Mouse (Mus musculus) liver, postnatal 0 days (tissue): ENCODE data around the gene Rnaseh2b. TPM values are rescaled to one million over a fixed set of nuclear protein-coding genes. Genes with fewer than 3 reads are reported as not detected.

Source experiments
- ATAC-seq: fragments of 200-750 bp; cut with Nextera tagmentation; 2 replicates; pipeline ENCODE4 v1.8.0; 2017; ENCODE audit warnings: mild to moderate bottlenecking, moderate library complexity
- DNase-seq: peaks from one replicate; pipeline ENCODE4 v3.0.0-alpha.2; 2016
- H3K27ac ChIP-seq: fragments of 300-500 bp; sonication (generic); 2 replicates; pipeline ENCODE4 v1.5.1; 2014; ENCODE audit warnings: antibody characterized with exemption, moderate library complexity, mild to moderate bottlenecking, low read depth
- H3K27me3 ChIP-seq: fragments of 300-500 bp; sonication (generic); 2 replicates; pipeline ENCODE4 v1.6.1; 2014; ENCODE audit warnings: low read length, control low read depth, mixed read lengths; ENCODE audit not compliant: insufficient read depth
- H3K36me3 ChIP-seq: fragments of 300-500 bp; sonication (generic); replicated peaks from 2 replicates; pipeline ENCODE4 v1.6.1; 2014; ENCODE audit warnings: mild to moderate bottlenecking, control low read depth, low read length, moderate library complexity, mixed read lengths; ENCODE audit not compliant: insufficient read depth
- H3K4me1 ChIP-seq: fragments of 300-500 bp; sonication (generic); 2 replicates; pipeline ENCODE4 v1.6.1; 2014; ENCODE audit warnings: antibody characterized with exemption, mild to moderate bottlenecking, control low read depth; ENCODE audit not compliant: insufficient read depth
- H3K4me2 ChIP-seq: fragments of 300-500 bp; sonication (generic); 2 replicates; pipeline ENCODE4 v1.6.1; 2014; ENCODE audit warnings: low read depth, mild to moderate bottlenecking, low read length, moderate library complexity, mixed read lengths
- H3K4me3 ChIP-seq: fragments of 300-500 bp; sonication (generic); 2 replicates; pipeline ENCODE4 v1.5.1; 2014; ENCODE audit warnings: low read depth, low read length
- H3K9ac ChIP-seq: fragments of 300-500 bp; sonication (generic); replicated peaks from 2 replicates; pipeline ENCODE4 v1.6.1; 2014; ENCODE audit warnings: mild to moderate bottlenecking, moderate library complexity
- H3K9me3 ChIP-seq: fragments of 300-500 bp; sonication (generic); 2 replicates; pipeline ENCODE4 v1.6.1; 2016; ENCODE audit warnings: mild to moderate bottlenecking, control low read depth, low read length, mixed read lengths
- CTCF ChIP-seq: sonication (generic); IDR thresholded peaks from 2 replicates; pipeline ENCODE4 v1.5.1; 2016; ENCODE audit warnings: antibody characterized with exemption, low read depth
- EP300 ChIP-seq: IDR thresholded peaks from 2 replicates; pipeline ENCODE4 v1.6.1; 2016; ENCODE audit warnings: antibody characterized with exemption, low read depth, mild to moderate bottlenecking
- WGBS: fragments of 180-500 bp; shearing (Covaris S2); extraction: QIAGEN DNeasy Blood & Tissue Kit; methylation state at CpG from one replicate; pipeline ENCODE4 v1.1.7; 2014; ENCODE audit not compliant: insufficient replicate concordance; 5-methylcytosine and 5-hydroxymethylcytosine counted together
- polyA plus RNA-seq: library from polyadenylated mRNA; unstranded; fragments of >200 nt; fragmentation: Nextera tagmentation; extraction: Ambion mirVana; gene quantifications from 2 replicates; pipeline ENCODE4 v1.2.1, GENCODE M21; 2015

Gene Rnaseh2b
- polyA plus RNA-seq, 1 experiment from 2014 or later: 40.2 TPM

GRCm38 (mm10) chr14:62323457-62323856 lies 31.1 kb downstream of the Rnaseh2b start:
- DNase-seq (no peak), ATAC-seq (no peak)
- Histone ChIP-seq H3K4me3 (no peak overlapping the region), H3K9me3 (no peaks in the 10 kb centered on the region), H3K9ac (no peak overlapping the region), H3K27me3 (no peaks in the 10 kb centered on the region), H3K4me2 (no peak overlapping the region), H3K4me1 (no peaks in the 10 kb centered on the region), H3K36me3 (no peaks in the 10 kb centered on the region), H3K27ac (no peak overlapping the region)
- WGBS: 81% methylated on average over 5 of the region's 5 CpGs
- no peak for TF ChIP-seq EP300
- TF ChIP-seq CTCF: no peak

GRCm38 (mm10) chr14:62324943-62325342 lies 32.6 kb downstream of the Rnaseh2b start:
- ATAC-seq (no peak), DNase-seq (no peak)
- no peak overlapping the region for H3K27ac ChIP-seq
- no peak overlapping the region for H3K4me3 ChIP-seq
- H3K27me3 ChIP-seq: no peaks in the 10 kb centered on the region
- H3K36me3 ChIP-seq: no peaks in the 10 kb centered on the region
- H3K9me3 ChIP-seq: no peaks in the 10 kb centered on the region
- no peak for TF ChIP-seq CTCF
- no peak for TF ChIP-seq EP300
- no peaks in the 10 kb centered on the region for H3K4me1 ChIP-seq
- H3K9ac ChIP-seq: no peak overlapping the region
- no peak overlapping the region for H3K4me2 ChIP-seq
- WGBS: 76% methylated on average over 5 of the region's 5 CpGs

DNA sequence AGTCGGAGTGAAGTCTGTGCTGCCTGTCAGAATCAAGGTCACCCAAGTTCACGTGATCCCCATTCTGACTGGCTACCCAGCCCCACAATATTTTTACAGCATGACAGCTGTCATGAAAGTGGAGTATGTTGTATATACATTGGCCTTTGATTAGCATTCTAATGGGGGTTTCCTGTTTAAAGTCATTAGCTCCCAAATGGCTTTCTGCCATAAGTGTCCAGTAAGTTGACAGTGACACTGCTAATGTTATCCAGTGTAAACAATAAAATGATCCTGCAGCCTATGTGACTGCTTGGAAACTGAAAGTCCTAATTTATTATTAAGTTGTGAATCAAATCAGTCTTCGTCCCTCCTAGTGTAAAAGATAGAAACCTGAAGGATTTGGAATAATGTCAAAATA lies 33.6 kb downstream of the Rnaseh2b start:
- no peaks in the 10 kb centered on the region for H3K36me3 ChIP-seq
- ATAC-seq: no peak
- no peak for TF ChIP-seq EP300
- TF ChIP-seq CTCF: no peak
- DNase-seq: no peak
- H3K4me2 ChIP-seq: no peak overlapping the region
- H3K4me3 ChIP-seq: no peak overlapping the region
- H3K9ac ChIP-seq: no peak overlapping the region
- no peaks in the 10 kb centered on the region for H3K9me3 ChIP-seq
- no peaks in the 10 kb centered on the region for H3K27me3 ChIP-seq
- H3K4me1 ChIP-seq: no peaks in the 10 kb centered on the region
- H3K27ac ChIP-seq: no peak overlapping the region
- WGBS: 72% methylated on average over 3 of the region's 3 CpGs

DNA sequence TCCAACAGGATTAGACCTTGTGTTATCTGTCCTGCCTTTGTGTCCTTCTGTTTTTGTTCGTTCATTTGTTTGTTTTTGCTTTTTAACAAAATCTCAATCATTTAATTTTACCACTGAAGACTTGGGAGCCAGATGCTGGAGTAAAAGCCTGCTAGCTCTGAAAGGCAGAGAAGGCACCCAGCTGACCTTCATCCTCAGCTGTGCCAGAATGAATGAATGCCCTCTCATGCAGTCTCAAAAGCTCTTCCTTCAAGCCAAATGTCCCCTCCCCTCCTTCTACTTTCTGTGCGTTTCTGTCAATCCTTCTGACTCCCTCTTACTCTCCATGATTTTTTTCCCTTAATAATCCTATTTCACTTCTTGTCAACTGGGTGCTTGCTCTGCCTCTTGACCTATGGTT lies 34.8 kb downstream of the Rnaseh2b start:
- DNase-seq (no peak), ATAC-seq (no peak)
- peaks cover 6% of the 10 kb centered on the region; the same call in 1 of the 2 replicates for H3K4me1 ChIP-seq
- no peak overlapping the region for H3K4me2 ChIP-seq
- H3K9ac ChIP-seq: no peak overlapping the region
- H3K27me3 ChIP-seq: no peaks in the 10 kb centered on the region
- H3K9me3 ChIP-seq: no peaks in the 10 kb centered on the region
- H3K36me3 ChIP-seq: no peaks in the 10 kb centered on the region
- WGBS: 47% methylated on average over 2 of the region's 2 CpGs
- H3K4me3 ChIP-seq: no peak overlapping the region
- no peak overlapping the region for H3K27ac ChIP-seq
- TF ChIP-seq CTCF: no peak
- TF ChIP-seq EP300: no peak

- ATAC-seq: no peak
- Histone ChIP-seq H3K9ac (no peak overlapping the region), H3K36me3 (no peaks in the 10 kb centered on the region), H3K4me1 (peaks cover 13% of the 10 kb centered on the region), H3K9me3 (no peaks in the 10 kb centered on the region), H3K4me3 (no peak overlapping the region), H3K27ac (no peak overlapping the region), H3K4me2 (no peak overlapping the region), H3K27me3 (no peaks in the 10 kb centered on the region)
- DNase-seq: no peak
- WGBS: 55% methylated on average over 6 of the region's 6 CpGs
- TF ChIP-seq CTCF (no peak), EP300 (no peak)
These were observed 36.2 kb downstream of the Rnaseh2b start for GRCm38 (mm10) chr14:62328606-62329005.

- no peak overlapping the region for H3K4me2 ChIP-seq
- 65% methylated on average over 3 of the region's 3 CpGs for WGBS
These were observed 37.2 kb downstream of the Rnaseh2b start for GRCm38 (mm10) chr14:62329631-62330030.

GRCm38 (mm10) chr14:62331457-62331856 lies 39.1 kb downstream of the Rnaseh2b start:
- Histone ChIP-seq H3K27me3 (no peaks in the 10 kb centered on the region), H3K4me2 (peak overlapping the region; percentile 78), H3K9ac (peak overlapping the region; percentile 78), H3K4me1 (peaks cover 18% of the 10 kb centered on the region), H3K9me3 (no peaks in the 10 kb centered on the region), H3K27ac (peak overlapping the region; percentile 89), H3K36me3 (no peaks in the 10 kb centered on the region), H3K4me3 (peak overlapping the region; percentile 87)
- peak; percentile 32 for ATAC-seq
- WGBS: 14% methylated on average over 6 of the region's 6 CpGs
- no peak for DNase-seq
- no peak for TF ChIP-seq CTCF

More at GRCm38 (mm10) chr14:62329631-62330030, 37.2 kb downstream of the Rnaseh2b start:
- Histone ChIP-seq H3K27me3 (no peaks in the 10 kb centered on the region), H3K27ac (no peak overlapping the region), H3K4me3 (no peak overlapping the region), H3K4me1 (peaks cover 18% of the 10 kb centered on the region), H3K36me3 (no peaks in the 10 kb centered on the region), H3K9ac (no peak overlapping the region), H3K9me3 (no peaks in the 10 kb centered on the region)
- ATAC-seq (no peak), DNase-seq (no peak)
- TF ChIP-seq CTCF (no peak), EP300 (no peak)
